Mouse (Mus musculus) MEL (cell line): ENCODE measurements around the gene Tspan18.

Experiments used
- CTCF ChIP-seq, 3 experiments: IDR thresholded peaks in 2 of 3; conservative IDR thresholded peaks in 1 of 3; 2 replicates each; pipeline ENCODE4 v1.5.1; 2011 to 2012; ENCODE audit warnings: low read length in 3 of 3, low read depth in 2 of 3, mild to moderate bottlenecking in 2 of 3, improper control_type of control experiment in 1 of 3, inconsistent platforms in 1 of 3, mixed read lengths in 1 of 3, moderate library complexity in 1 of 3; ENCODE audit not compliant: control insufficient read depth in 1 of 3, insufficient read depth in 1 of 3, poor library complexity in 1 of 3, severe bottlenecking in 1 of 3
- E2F4 ChIP-seq: IDR thresholded peaks from 2 replicates; pipeline ENCODE4 v1.6.1; 2011; ENCODE audit warnings: low read depth, low read length, improper control_type of control experiment, borderline replicate concordance
- MEF2A ChIP-seq: IDR thresholded peaks from 2 replicates; pipeline ENCODE4 v1.6.1; 2014; ENCODE audit warnings: low read depth, mild to moderate bottlenecking, inconsistent platforms, low read length, improper control_type of control experiment; ENCODE audit not compliant: poor library complexity, insufficient replicate concordance, severe bottlenecking; ENCODE audit errors: extremely low read depth
- POLR2A ChIP-seq, 2 experiments: IDR thresholded peaks; 2 replicates each; pipeline ENCODE4 v1.6.1; 2011 to 2012; ENCODE audit warnings: low read length in 2 of 2, mild to moderate bottlenecking in 2 of 2, control low read depth in 1 of 2, improper control_type of control experiment in 1 of 2, low read depth in 1 of 2, moderate library complexity in 1 of 2; ENCODE audit not compliant: control insufficient read depth in 1 of 2, insufficient read depth in 1 of 2, poor library complexity in 1 of 2
- UBTF ChIP-seq: IDR thresholded peaks from 2 replicates; pipeline ENCODE4 v1.6.1; 2012; ENCODE audit warnings: low read depth, mild to moderate bottlenecking, inconsistent platforms, low read length, improper control_type of control experiment, moderate library complexity, borderline replicate concordance; ENCODE audit not compliant: insufficient read depth
- ZC3H11A ChIP-seq: IDR thresholded peaks from 2 replicates; pipeline ENCODE4 v1.6.1; 2012; ENCODE audit warnings: low read depth, mild to moderate bottlenecking, inconsistent platforms, low read length, improper control_type of control experiment
- ZMIZ1 ChIP-seq: IDR thresholded peaks from 2 replicates; pipeline ENCODE4 v1.6.1; 2012; ENCODE audit warnings: low read depth, mild to moderate bottlenecking, inconsistent platforms, low read length, improper control_type of control experiment, moderate library complexity
- ZNF384 ChIP-seq: IDR thresholded peaks from 2 replicates; pipeline ENCODE4 v1.6.1; 2012; ENCODE audit warnings: low read depth, mild to moderate bottlenecking, inconsistent platforms, low read length, improper control_type of control experiment

GRCm38 (mm10) chr2:93215790-93216189, 118.5 kb downstream of the Tspan18 start:
- TF ChIP-seq E2F4 (no peak), UBTF (no peak), ZNF384 (no peak), POLR2A (IDR thresholded peaks at IDR 0.05; ENCODE audit: control insufficient read depth in 1 of 2, insufficient read depth in 1 of 2, low read depth in 1 of 2, low read length in 2 of 2, poor library complexity in 1 of 2) (no peak), CTCF (IDR thresholded peaks at IDR 0.05 in 2 of 3, conservative IDR thresholded peaks at IDR 0.05 in 1 of 3; ENCODE audit: control insufficient read depth in 1 of 3, insufficient read depth in 1 of 3, low read depth in 2 of 3, low read length in 3 of 3, poor library complexity in 1 of 3, severe bottlenecking in 1 of 3) (no peak), MEF2A (no peak), ZMIZ1 (no peak), ZC3H11A (no peak)
